Mouse (Mus musculus): ENCODE measurements around the gene Atp10a. TPM values are rescaled to one million over a fixed set of nuclear protein-coding genes. Genes with fewer than 3 reads are reported as not detected.

Atp10a gene
- polyA plus RNA-seq (2012; rRNA removed) = 20.1 and 20.9 TPM in 2 replicates

GRCm38 (mm10) chr7:58655866-58656265 is at the start of gene Atp10a:
TSS of gene Atp10a (plus strand) at chr7:58656166.

Measured in ovary, adult 2 months (tissue).